Mouse (Mus musculus) lung, adult 2 months (tissue): ENCODE measurements around the gene Pex10.

Experiments
- CTCF ChIP-seq: fragments of 200-500 bp; IDR thresholded peaks from 2 replicates; pipeline ENCODE4 v1.5.1; 2011; ENCODE audit warnings: mild to moderate bottlenecking, low read length, control low read depth; ENCODE audit not compliant: insufficient read depth
- POLR2A ChIP-seq: fragments of 200-500 bp; IDR thresholded peaks from 2 replicates; pipeline ENCODE4 v1.6.1; 2011; ENCODE audit warnings: low read depth, mild to moderate bottlenecking, control low read depth, low read length, borderline replicate concordance; ENCODE audit errors: extremely low read depth

DNA sequence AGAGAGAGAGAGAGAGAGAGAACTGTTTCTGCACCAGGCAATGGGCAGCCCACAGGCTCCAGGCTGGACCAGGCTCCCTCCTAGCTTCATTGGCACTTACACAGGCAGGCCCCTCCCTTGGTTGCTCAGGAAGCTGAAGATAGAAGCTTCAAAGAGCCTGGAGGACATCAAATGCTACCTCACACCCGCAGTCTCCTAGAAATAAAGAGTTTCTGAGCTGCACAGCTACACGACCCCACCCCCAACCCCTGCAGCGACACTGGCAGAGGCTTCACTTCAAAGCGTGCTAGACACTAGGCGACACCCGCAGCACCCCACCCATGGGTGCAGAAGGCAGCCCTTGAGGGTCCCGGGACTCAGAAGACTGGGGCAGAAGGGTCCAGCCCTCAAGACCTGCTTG lies 16.7 kb upstream of the Pex10 start:
- no peak for TF ChIP-seq CTCF
- TF ChIP-seq POLR2A: no peak
